In genomic region chr6:115252099-115252873, GRCm38 (mm10) we compare ENCODE assay signal across 7 mouse cellular contexts. TPM values are rescaled to one million over a fixed set of nuclear protein-coding genes. Genes with fewer than 3 reads are reported as not detected.
DNase-seq lines count a peak whose midpoint lies in the region; ATAC-seq and TF ChIP-seq lines count a peak whose summit lies in the region.

Gene Timp4, minus strand, starts transcription at chr6:115252205.

- H3K27ac ChIP-seq in lung, postnatal 0 days (ENCODE audit: low read length): no peak within 1 kb of the TSS
- no peak within 1 kb of the TSS for H3K27ac ChIP-seq in forebrain, embryonic 13.5 days
- no peak within 1 kb of the TSS for H3K27ac ChIP-seq in hindbrain, embryonic 11.5 days (ENCODE audit: low read depth, low read length)
- no peak within 1 kb of the TSS for H3K27ac ChIP-seq in liver, embryonic 15.5 days (replicated peaks)

- peak within 1 kb of the TSS; percentile 38 for H3K4me2 ChIP-seq in lung, postnatal 0 days (replicated peaks; ENCODE audit: low read depth, low read length)
- peak within 1 kb of the TSS; percentile 44 for H3K4me2 ChIP-seq in forebrain, embryonic 13.5 days
- H3K4me2 ChIP-seq in hindbrain, embryonic 11.5 days (replicated peaks; ENCODE audit: low read depth, low read length): peak within 1 kb of the TSS; percentile 17; the same call in 1 of the 2 replicates
- peak within 1 kb of the TSS; percentile 25 for H3K4me2 ChIP-seq in liver, embryonic 15.5 days

- no peaks in the 10 kb centered on the region for H3K36me3 ChIP-seq in lung, postnatal 0 days (ENCODE audit: insufficient read depth, low read length)
- no peaks in the 10 kb centered on the region for H3K36me3 ChIP-seq in forebrain, embryonic 13.5 days (ENCODE audit: poor library complexity, severe bottlenecking)
- no peaks in the 10 kb centered on the region for H3K36me3 ChIP-seq in hindbrain, embryonic 11.5 days (ENCODE audit: control insufficient read depth, insufficient read depth, low read length)
- H3K36me3 ChIP-seq in liver, embryonic 15.5 days (replicated peaks): no peaks in the 10 kb centered on the region

- no peak within 1 kb of the TSS for H3K4me3 ChIP-seq in lung, postnatal 0 days (ENCODE audit: low read depth, low read length)
- H3K4me3 ChIP-seq in forebrain, embryonic 13.5 days: no peak within 1 kb of the TSS
- no peak within 1 kb of the TSS for H3K4me3 ChIP-seq in hindbrain, embryonic 11.5 days (ENCODE audit: low read depth, low read length)
- no peak within 1 kb of the TSS for H3K4me3 ChIP-seq in liver, embryonic 15.5 days (replicated peaks)

- no peaks in the 10 kb centered on the region for H3K27me3 ChIP-seq in lung, postnatal 0 days (replicated peaks; ENCODE audit: insufficient read depth, low read length)
- no peaks in the 10 kb centered on the region for H3K27me3 ChIP-seq in forebrain, embryonic 13.5 days
- H3K27me3 ChIP-seq in hindbrain, embryonic 11.5 days (ENCODE audit: control insufficient read depth, insufficient read depth, low read length): no peaks in the 10 kb centered on the region
- H3K27me3 ChIP-seq in liver, embryonic 15.5 days: no peaks in the 10 kb centered on the region; the same call in 1 of the 2 replicates

- peak; percentile 28; the same call in 1 of the 2 replicates for ATAC-seq in lung, postnatal 0 days
- ATAC-seq in forebrain, embryonic 13.5 days: no peak
- ATAC-seq in hindbrain, embryonic 11.5 days (ENCODE audit: low FRiP score): no peak
- no peak for ATAC-seq in liver, embryonic 15.5 days (ENCODE audit: insufficient read depth)

- no peak for TF ChIP-seq CTCF in lung, postnatal 0 days (IDR thresholded peaks at IDR 0.05)

- H3K4me1 ChIP-seq in lung, postnatal 0 days (ENCODE audit: insufficient read depth, low read depth, low read length): no peaks in the 10 kb centered on the region
- H3K4me1 ChIP-seq in forebrain, embryonic 13.5 days: peaks cover 14% of the 10 kb centered on the region
- no peaks in the 10 kb centered on the region for H3K4me1 ChIP-seq in hindbrain, embryonic 11.5 days (replicated peaks; ENCODE audit: control insufficient read depth, insufficient read depth, low read length)
- H3K4me1 ChIP-seq in liver, embryonic 15.5 days (replicated peaks): peaks cover 5% of the 10 kb centered on the region; the same call in 1 of the 2 replicates

- no peak within 1 kb of the TSS for H3K9ac ChIP-seq in lung, postnatal 0 days (replicated peaks; ENCODE audit: low read depth)
- peak within 1 kb of the TSS; percentile 50 for H3K9ac ChIP-seq in forebrain, embryonic 13.5 days
- no peak within 1 kb of the TSS for H3K9ac ChIP-seq in hindbrain, embryonic 11.5 days (ENCODE audit: low read depth, low read length)
- H3K9ac ChIP-seq in liver, embryonic 15.5 days: no peak within 1 kb of the TSS

- WGBS in lung, postnatal 0 days: 45% methylated on average over 7 of the region's 10 CpGs
- 17% methylated on average over 7 of the region's 10 CpGs for WGBS in forebrain, embryonic 13.5 days
- WGBS in hindbrain, embryonic 11.5 days: 26% methylated on average over 7 of the region's 10 CpGs
- 40% methylated on average over 7 of the region's 10 CpGs for WGBS in liver, embryonic 15.5 days (ENCODE audit: insufficient replicate concordance)

- no peaks in the 10 kb centered on the region for H3K9me3 ChIP-seq in lung, postnatal 0 days (ENCODE audit: low read length)
- H3K9me3 ChIP-seq in forebrain, embryonic 13.5 days (replicated peaks): no peaks in the 10 kb centered on the region
- H3K9me3 ChIP-seq in hindbrain, embryonic 11.5 days (ENCODE audit: control insufficient read depth, low read length): no peaks in the 10 kb centered on the region
- H3K9me3 ChIP-seq in liver, embryonic 15.5 days (replicated peaks): no peaks in the 10 kb centered on the region

- DNase-seq in lung, postnatal 0 days (ENCODE audit: low spot score): peak; percentile 28
- DNase-seq in lung, postnatal 10 days: no peak
- DNase-seq in hindbrain, embryonic 11.5 days (ENCODE audit: low spot score): peak; percentile 33
- DNase-seq in ovary, postnatal 14 days (ENCODE audit: low spot score): no peak
- no peak for DNase-seq in lung, postnatal 25 days (ENCODE audit: low spot score)

- TF ChIP-seq EP300 in lung, postnatal 0 days (IDR thresholded peaks at IDR 0.05): no peak

RNA-seq across cellular contexts. Expression of gene Timp4, which starts in this region (rescaled TPM):
- 3.7 and 5.0 TPM in 2 replicates for polyA plus RNA-seq in lung, postnatal 0 days (2015; fragmentation: Nextera tagmentation; extraction: Ambion mirVana)
- polyA plus RNA-seq in forebrain, embryonic 13.5 days (2015; fragmentation: Nextera tagmentation; extraction: Ambion mirVana): 0.62 and 0.97 TPM in 2 replicates
- 0.20 and 0.57 TPM in 2 replicates for polyA plus RNA-seq in hindbrain, embryonic 11.5 days (2014; fragmentation: Nextera tagmentation; extraction: Ambion mirVana)
- polyA plus RNA-seq in liver, embryonic 15.5 days (2015; fragmentation: Nextera tagmentation; extraction: Ambion mirVana): 0.02 TPM in 1 of 2 replicates, not detected in the other

Comparison
In these comparisons a context has a peak if more than half of its experiments do, and no peak if none do; other contexts are left out.
1. Peak in DNase-seq and H3K4me2 ChIP-seq in hindbrain, embryonic 11.5 days; RNA of the gene not detected or under 1 TPM.